Mouse (Mus musculus) cerebellum, adult (tissue): ENCODE measurements around the gene Kifc1.
"Not testable (repeated sequence)": the region's sequence is repeated elsewhere in the genome, so short reads cannot be mapped to it uniquely, and the experiment has no call there.

ENCODE experiments used
- ATAC-seq: cut with Nextera tagmentation; 2 replicates; pipeline ENCODE4 v1.9.2; 2017; ENCODE audit warnings: mild to moderate bottlenecking, moderate library complexity, mixed read lengths; ENCODE audit not compliant: insufficient number of reproducible peaks, low FRiP score, low TSS enrichment

The Kifc1 gene

DNA sequence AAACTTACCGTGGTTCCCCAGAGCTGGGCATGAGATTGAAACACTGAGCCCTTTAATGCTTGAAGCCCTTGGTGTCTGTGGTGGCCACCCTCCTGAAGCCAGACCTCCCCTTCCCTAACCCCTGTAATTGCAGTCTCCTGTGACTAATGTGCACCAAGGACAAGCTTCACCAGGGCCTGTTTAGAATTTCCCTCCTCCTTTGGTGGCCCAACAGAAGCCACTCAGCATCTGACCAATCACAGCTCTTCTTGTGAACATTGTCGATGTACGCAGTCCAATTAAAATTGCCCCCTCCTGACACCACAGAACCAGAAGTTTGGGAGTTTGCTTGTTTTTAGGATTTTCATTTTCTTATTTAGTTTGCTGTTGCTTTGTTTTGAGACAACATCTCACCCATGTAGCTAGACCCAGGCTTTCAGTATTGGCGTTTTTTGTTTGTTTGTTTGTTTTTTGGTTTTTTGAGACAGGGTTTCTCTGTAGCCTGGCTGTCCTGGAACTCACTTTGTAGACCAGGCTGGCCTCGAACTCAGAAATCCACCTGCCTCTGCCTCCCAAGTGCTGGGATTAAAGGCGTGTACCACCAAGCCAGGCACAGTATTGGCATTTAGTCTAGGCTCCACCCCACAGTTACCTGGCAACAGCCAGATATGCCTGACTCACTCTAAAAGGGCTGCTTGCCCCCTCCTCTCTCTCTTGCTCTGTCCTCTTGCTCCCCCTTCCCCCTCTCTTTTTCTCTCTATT lies 13.6 kb upstream of the Kifc1 start:
- ATAC-seq = not testable (repeated sequence)

DNA sequence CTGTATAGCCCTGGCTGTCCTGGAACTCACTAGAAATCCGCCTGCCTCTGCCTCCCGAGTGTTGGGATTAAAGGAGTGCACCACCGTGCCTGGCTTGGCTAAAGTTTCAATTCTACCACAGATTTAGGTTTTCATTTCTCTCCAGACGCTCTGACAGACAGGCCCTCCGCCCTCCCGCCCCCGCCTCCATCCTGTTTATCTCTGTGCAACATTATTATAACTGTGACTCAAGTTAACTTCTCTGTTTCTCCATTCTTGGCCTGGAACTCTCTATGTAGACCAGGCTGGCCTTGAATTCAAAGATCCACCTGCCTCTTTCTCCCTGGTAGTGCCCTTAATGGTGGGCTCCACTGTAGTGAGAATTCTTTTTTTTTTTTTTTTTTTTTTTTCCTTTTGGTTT lies 12.0 kb upstream of the Kifc1 start:
- ATAC-seq = no peak

DNA sequence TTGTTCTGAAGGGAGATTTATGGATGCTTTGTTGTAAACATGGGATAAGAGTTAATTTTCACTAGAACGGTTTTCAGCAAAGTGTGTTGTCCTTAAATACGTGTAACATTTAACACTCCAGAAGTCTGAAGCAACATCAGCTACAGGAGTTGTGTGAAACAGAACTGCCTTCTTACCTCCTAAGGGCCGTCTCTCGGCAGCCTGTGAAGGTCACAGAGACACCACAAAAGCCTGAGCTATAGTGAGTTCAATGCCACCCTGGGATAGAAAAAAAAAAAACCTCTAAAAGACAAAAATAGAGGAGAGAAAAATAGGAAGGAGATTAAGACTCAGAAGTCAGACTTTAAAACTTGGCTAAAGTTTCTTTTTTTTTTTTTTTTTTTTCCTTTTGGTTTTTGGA lies 11.6 kb upstream of the Kifc1 start:
- ATAC-seq = no peak

DNA sequence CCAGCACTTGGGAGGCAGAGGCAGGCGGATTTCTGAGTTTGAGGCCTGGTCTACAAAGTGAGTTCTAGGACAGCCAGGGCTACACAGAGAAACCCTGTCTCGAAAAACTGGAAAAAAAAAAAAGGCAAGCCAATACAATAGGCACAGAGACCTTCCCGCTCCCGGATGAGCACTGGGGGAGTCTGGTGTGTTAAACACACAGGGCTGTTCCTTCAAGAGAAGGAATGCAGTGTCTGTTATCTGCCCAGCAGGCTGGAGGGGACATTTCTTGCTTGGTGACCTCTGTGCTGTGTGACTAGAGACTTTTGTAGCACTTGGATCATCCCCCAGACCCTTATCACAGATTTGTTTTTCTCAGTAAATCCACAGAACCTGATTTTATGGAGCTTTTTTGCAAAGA lies 11.2 kb upstream of the Kifc1 start:
- no peak for ATAC-seq

DNA sequence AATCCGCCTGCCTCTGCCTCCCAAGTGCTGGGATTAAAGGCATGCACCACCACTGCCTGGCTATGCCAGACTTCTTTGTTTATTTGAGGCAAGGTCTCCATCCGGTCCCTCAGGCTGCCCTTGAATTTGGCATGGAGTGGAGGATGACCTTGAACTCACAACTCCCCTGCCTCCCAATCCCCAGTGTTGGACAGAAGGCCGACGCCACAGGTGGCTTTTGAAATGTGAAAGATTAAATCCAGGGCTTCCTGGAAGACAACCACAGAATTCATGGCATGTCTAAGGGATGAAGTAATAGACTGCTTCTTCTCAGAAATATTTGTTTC lies 10.5 kb upstream of the Kifc1 start:
- ATAC-seq = no peak

DNA sequence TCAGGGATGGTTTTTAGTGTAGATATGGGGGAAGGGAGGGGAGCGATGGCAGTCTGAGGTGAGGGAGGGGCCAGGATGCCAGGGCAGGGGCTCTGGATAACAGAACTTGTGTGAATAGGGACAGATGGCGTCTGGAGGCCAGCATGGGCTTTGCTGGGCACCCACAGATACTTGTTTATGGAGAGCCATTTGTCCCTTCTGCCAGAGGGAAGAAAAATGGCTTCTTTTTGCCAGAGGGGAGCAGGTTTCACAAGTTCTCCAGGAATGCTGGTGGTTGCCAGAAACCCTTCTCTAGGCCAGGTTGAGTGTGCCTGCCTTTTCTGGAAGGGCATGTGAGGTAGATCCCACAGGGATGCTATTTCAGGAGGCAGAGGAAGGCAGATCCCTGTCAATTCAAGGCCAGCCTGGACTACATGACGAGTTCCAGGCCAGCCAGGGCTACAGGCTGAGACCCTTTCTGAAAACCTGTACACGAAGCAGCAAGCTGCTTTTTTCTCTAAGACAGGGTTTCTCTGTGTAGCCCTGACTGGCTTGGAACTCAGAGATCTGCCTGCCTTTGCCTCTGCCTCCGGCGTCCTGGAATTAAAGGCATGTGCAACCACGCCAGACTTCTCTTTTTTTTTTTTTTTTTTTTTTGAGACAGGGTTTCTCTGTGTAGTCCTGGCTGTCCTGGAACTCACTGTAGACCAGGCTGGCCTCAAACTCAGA lies 10.0 kb upstream of the Kifc1 start:
- ATAC-seq = no peak

DNA sequence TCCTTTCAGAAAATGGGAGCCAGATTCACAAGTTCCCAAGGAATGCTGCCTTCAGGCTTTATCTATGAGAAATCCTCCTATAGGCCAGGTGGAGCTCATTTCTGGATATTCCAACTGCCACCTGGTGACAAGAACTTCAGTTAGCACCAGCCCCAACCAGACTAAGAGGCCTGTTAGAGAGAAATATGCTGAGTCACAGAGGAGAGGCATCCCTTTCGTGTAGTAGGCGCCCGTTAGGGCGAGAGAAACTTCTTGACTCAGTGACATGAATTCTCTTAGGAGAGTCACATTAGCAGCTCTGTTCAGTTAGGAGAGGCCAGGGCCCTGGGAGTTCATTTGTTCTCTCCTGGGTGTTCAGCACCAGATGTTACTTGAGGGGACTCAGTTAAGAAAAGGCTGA lies 9.2 kb upstream of the Kifc1 start:
- ATAC-seq = no peak

DNA sequence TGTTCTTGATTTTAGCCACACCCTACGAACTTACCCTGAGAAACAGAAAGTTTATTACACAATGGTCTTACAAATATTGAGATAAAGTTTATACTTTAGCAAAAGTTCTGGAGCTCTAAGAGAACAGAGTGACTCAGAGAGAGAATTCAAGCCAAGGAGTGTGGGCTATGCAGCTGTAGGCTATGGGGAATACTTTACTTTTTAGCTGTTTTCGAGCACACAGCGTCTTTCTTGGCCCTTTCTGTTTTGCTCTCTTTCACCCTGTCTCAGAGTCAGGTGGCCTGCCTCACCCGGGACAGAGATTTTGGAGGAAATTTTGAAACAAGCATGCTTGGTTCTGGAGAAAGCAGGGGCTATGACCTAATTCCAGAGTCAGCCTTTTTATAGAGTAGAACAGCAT lies 7.7 kb upstream of the Kifc1 start:
- ATAC-seq = not testable (repeated sequence)

DNA sequence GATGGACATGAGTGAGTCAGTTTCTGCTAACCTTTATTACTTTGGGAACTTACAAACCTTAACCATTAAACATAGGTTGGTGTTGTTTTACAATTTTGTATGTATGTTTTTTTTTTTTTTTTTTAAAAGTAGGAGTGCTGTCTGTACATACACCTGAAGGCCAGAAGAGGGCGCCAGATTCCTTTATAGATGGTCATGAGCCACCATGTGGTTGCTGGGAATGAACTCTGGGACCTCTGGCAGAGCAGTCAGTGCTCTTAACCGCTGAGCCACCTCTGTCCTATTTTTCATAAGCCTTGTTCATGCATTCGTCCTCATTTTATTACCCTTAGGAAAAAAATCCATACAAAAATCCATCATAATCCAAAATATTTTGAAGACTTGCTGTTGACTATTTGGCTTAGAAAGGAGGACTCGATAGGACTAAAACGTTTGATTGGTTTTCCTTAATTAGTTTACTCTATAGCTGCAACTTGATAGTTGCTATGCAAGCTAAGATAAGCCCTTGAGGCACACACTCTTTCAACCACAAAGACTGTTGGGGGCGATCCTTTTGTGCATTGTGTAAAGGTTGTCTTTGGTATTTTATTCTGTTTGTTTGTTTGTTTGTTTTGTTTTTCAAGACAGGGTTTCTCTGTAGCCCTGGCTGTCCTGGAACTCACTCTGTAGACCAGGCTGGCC lies 6.8 kb upstream of the Kifc1 start:
- no peak for ATAC-seq

DNA sequence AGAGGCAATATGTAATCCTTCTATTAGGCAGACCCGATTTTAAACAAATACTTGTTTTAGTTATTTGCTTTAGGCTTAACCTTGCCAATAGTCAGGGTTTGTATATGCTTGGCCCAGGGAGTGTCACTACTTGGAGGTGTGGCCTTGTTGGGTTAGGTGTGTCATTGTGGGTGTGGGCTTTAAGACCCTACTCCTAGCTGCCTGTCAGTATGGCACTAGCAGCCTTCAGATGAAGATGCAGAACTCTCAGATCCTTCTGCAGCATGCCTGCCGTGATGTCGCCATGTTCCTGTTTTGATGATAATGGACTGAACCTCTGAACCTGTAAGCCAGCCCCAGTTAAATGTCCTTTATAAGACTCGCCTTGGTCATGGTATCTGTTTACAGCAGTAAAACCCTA lies 2.5 kb upstream of the Kifc1 start:
- ATAC-seq = not testable (repeated sequence)

DNA sequence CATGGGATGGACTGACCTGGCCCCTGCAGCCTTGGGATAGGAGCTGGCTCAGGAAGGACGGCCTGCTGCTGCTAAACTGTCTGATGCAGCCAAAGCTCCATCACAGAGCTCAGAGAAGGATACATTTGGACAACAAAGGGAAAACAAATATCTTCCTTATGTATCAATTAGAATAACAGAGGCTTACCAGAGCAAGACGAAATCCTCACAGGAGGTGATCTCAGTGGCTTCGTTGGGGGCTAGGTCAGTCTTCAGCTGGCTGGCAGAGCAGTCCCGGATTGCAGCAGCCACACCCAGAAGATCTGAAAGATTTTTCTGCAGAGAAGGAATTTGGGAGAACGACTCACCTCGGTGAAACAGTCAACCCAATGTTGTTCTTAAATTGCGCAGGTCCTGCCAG lies 2.0 kb upstream of the Kifc1 start:
- ATAC-seq = no peak

DNA sequence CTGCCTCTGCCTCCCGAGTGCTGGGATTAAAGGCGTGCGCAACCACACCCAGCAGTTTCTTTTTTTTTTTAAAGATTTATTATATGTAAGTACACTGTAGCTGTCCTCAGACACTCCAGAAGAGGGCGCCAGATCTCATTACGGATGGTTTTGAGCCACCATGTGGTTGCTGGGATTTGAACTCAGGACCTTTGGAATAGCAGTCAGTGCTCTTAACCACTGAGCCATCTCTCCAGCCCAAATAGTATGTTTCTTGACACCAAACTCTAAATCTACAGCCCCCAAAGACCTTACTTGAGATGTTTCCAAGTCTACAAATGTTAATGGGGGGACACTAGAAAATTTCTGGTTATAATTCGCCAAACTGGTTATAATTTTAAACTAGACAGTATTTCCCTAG lies 1.4 kb upstream of the Kifc1 start:
- not testable (repeated sequence) for ATAC-seq

DNA sequence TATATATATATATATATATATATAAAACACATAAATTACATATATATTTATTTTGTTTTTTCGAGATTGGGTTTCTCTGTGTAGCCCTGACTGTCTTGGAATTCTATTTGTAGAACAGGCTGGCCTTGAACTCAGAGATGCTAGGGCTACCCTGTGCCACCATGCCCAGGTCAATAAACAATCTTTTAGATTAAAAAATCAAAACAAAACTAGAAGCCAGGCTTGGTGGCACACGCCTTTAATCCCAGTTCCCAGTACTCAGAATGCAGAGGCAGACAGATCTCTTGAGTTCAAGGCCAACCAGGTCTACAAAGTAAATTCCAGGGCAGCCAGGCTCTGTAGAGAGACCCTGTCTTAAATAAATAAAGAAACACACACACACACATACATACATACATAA lies 896 bp upstream of the Kifc1 start:
- ATAC-seq = no peak

DNA sequence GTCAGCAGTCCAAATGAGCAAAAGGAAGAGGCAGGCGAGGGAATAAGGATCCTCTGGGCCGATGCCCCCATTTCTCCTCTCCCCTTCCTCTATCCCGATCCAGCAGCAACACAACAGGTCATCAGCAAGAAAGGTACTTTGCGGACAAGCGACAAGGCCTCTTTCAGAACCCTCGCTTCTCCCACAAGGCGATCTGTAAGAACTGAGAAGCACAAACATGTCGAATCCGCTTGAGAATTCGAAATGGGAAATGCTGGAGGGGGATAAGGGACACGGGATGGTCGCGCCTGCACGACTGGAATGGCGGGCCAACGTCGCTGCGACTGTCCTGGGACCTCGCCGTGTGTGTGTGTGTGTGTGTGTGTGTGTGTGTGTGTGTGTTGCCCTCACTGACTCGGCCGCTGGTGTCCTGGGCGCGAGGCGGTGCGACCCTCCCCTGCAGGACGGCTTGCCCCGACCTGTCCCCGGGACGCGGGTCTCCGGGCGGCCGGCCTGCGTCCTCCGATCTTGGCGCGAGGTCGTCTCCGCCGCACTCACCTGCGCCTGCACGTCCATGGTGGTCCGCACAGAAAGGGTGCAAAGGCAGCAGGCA lies 424 bp downstream of the Kifc1 start:
- not testable (repeated sequence) for ATAC-seq

DNA sequence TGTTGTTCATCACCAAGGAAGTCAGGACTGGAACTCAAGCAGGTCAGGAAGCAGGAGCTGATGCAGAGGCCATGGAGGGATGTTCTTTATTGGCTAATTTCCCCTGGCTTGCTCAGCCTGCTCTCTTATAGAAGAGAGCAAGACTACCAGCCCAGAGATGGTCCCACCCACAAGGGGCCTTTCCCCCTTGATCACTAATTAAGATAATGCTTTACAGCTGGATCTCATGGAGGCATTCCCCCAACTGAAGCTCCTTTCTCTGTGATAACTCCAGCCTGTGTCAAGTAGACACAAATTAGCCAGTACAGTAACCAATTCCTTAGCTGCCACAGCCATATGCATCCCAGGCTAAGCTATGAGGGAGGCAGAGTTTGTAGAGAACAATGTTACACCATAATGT lies 2.2 kb downstream of the Kifc1 start:
- ATAC-seq = not testable (repeated sequence)

DNA sequence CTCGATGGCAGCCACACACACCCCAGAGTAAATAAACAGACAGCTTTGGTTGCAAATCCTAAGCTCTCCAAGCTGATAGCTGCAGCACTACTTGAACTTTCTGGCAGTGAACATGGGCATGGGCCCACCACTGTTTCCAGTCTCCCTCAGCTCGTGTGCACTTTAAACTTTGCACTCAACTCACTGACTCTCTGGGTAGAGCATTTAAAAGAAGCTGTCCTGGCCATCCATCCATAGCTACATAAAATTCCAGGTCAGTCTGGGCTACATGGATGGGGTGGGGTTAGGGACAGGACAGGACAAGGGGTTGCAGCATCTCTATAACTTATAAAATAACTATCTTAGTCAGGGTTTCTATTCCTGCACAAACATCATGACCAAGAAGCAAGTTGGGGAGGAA lies 2.7 kb downstream of the Kifc1 start:
- not testable (repeated sequence) for ATAC-seq

DNA sequence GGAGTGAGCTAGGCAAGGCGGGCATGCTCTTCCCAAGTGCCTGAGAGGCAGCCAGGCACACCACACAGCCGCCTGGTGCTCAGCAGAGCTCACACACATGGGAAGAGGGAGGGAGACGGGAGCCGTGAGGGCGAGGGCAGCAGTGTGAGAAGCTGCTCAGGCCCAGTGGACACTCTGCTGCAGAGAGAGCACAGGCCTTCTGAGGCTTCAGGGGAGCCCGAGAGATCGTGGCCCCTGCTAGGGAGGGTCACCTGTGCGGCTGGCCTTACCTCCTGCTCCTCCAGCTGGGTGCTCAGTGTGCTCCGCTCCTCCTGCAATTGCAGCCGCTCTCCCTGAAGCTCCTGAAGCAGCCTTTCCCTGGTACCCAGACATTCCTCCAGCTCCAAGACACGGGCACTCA lies 6.1 kb downstream of the Kifc1 start:
- not testable (repeated sequence) for ATAC-seq

DNA sequence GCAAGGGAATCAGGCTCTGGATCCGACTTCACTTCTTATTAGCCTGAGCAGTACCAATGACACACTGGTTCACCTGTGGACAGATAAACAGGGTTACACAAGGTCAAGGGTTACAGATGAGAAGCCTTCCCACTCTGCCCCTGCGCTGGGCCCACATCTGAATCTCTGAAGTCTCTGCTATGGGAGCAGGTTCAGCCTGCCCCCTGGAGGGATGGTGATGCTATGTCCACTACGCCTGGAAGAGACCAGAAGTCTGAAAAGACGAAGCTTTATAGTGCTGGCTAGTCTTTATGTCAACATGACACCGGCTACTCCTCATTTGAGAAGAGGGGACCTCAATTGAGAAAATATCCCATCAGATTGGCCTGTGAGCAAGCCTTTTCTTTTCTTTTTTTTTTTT lies 14.7 kb downstream of the Kifc1 start:
- ATAC-seq = not testable (repeated sequence)

DNA sequence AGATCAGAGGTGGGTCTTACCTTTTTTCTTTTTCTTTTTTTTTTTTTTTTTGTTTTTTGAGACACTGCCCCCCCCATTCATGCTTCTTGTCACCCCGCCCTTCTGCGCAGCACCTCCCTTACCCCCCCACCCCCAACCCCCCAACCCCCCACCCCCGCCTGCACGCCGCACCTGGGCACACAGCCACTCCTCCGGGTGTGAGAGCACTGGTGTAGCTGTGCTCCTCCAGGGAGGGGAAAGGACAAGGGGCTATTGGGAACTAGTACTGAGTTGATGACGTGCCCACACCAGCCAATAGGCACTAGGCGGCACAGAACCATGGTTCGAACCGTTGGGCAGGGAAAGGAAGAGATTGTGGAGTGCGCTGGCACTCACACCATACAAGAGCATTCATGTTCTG lies 16.1 kb downstream of the Kifc1 start:
- no peak for ATAC-seq

DNA sequence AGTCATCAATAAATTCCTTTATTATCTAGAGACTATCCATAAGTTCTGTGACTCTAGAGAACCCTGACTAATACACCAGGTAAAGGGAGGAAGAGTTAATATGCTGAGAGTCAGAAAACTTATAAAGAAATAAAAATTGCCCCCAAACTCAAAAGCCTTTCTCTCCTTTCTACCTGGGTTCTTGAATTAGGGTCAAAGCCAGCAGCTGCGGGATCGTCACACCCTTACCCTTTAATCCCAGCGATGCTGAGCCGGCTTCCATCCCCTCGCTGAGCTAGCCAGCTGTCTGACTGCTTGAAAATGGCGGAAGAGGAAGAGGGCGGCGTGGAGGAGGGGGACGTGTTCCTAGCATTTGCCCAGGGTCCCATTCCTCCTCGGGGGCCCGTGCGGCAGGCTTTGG lies 16.9 kb downstream of the Kifc1 start, which contains the start of gene Gm7029:
Gm7029 (plus strand) TSS at position 301 of the 400 bp plus-strand sequence.
- ATAC-seq = not testable (repeated sequence)

DNA sequence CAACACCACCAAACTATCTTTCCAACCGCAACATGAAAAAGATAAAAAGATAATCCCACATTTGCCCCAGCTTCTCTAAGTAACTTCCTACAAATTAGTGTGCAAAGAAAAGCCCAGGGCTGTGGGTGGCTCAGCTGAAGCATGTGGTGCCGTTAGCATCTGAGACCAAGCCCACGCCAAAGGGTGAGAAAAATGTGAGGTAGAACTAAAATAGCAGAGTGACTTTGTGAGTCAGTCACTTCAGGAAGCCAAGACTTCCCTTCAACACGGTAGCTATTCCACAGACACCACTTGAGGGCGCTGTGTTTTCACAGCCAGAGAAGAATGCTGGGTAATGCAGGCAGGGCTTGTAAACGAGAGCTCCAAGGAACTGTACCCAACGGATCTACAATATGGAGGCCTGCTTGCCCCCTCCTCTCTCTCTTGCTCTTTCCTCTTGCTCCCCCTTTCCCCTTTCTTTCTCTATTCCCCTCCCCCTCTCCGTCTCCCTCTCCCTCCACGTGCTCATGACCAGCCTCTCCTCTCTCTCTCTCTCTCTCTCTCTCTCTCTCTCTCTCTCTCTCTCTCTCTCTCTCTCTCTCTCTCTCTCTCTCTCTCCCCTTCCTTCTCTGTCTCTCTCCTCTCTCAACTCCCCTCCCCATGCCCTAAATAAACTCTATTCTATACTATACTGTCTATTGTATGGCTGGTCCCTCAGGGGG lies 25.0 kb downstream of the Kifc1 start:
- no peak for ATAC-seq
